Mouse (Mus musculus) kidney, adult 2 months (tissue): Measurements from ENCODE around the gene Ptprd. TPM values are rescaled to one million over a fixed set of nuclear protein-coding genes. Genes with fewer than 3 reads are reported as not detected.

Experiments used
- DNase-seq: peaks from one replicate; pipeline ENCODE4 v3.0.0; 2021
- H3K27ac ChIP-seq: fragments of 200-500 bp; 2 replicates; pipeline ENCODE4 v1.5.1; 2012; ENCODE audit warnings: low read depth, low read length, control low read depth, inconsistent platforms; ENCODE audit not compliant: insufficient read depth
- H3K27me3 ChIP-seq: fragments of 200-500 bp; replicated peaks from 2 replicates; pipeline ENCODE4 v1.6.1; 2012; ENCODE audit warnings: mild to moderate bottlenecking, moderate library complexity, low read length, inconsistent platforms; ENCODE audit not compliant: control insufficient read depth, insufficient read depth
- H3K36me3 ChIP-seq: fragments of 200-500 bp; 2 replicates; pipeline ENCODE4 v1.6.1; 2012; ENCODE audit warnings: mild to moderate bottlenecking, moderate library complexity, low read length, inconsistent platforms; ENCODE audit not compliant: control insufficient read depth, insufficient read depth
- H3K4me1 ChIP-seq: fragments of 200-500 bp; 2 replicates; pipeline ENCODE4 v1.6.1; 2011; ENCODE audit warnings: low read length; ENCODE audit not compliant: control insufficient read depth, insufficient read depth
- H3K4me3 ChIP-seq: fragments of 200-500 bp; 2 replicates; pipeline ENCODE4 v1.5.1; 2011; ENCODE audit warnings: mild to moderate bottlenecking, low read depth, low read length, control low read depth; ENCODE audit not compliant: insufficient read depth
- CTCF ChIP-seq: fragments of 200-500 bp; conservative IDR thresholded peaks from 2 replicates; pipeline ENCODE4 v1.5.1; 2011; ENCODE audit warnings: low read depth, mild to moderate bottlenecking, control low read depth, low read length, moderate library complexity, mixed read lengths; ENCODE audit not compliant: insufficient read depth, insufficient read length
- POLR2A ChIP-seq: fragments of 200-500 bp; IDR thresholded peaks from one replicate; pipeline ENCODE4 v1.6.1; 2011; ENCODE audit warnings: low read depth, low read length, control low read depth
- WGBS: fragments of 180-500 bp; shearing (Covaris S2); methylation state at CpG from one replicate; pipeline ENCODE4 v1.1.7; 2018; 5-methylcytosine and 5-hydroxymethylcytosine counted together
- polyA plus RNA-seq: library from polyadenylated mRNA; depleted of rRNA; stranded (reverse); fragments of >200 nt; gene quantifications from 2 replicates; pipeline ENCODE4 v1.2.3, GENCODE M21; 2012

The Ptprd gene
- polyA plus RNA-seq, 1 experiment: 30.0 TPM

DNA sequence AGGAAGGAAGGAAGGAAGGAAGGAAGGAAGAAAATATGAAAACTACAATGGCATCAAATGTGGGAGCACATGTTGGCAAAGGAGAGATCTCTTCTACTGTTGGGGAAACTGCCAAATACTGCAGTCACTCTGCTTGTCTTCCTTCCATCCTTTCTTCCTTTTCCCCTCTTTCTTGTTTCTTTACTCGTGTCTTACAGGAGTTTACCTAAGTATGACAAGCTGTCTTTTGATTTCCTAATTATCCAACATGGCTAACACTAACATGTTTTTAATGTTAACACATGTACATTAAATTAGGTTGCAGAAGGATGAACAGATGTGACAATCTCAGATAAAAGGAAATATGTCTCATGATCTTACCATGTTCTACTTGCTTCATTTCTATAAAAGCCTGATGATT lies 625.5 kb downstream of the Ptprd start:
- 57% methylated on average over 1 of the region's 1 CpGs for WGBS
- Histone ChIP-seq H3K4me1 (no peaks in the 10 kb centered on the region), H3K36me3 (no peaks in the 10 kb centered on the region), H3K27ac (no peak overlapping the region), H3K4me3 (no peak overlapping the region), H3K27me3 (no peaks in the 10 kb centered on the region)
- TF ChIP-seq POLR2A (no peak), CTCF (no peak)
- DNase-seq: no peak

DNA sequence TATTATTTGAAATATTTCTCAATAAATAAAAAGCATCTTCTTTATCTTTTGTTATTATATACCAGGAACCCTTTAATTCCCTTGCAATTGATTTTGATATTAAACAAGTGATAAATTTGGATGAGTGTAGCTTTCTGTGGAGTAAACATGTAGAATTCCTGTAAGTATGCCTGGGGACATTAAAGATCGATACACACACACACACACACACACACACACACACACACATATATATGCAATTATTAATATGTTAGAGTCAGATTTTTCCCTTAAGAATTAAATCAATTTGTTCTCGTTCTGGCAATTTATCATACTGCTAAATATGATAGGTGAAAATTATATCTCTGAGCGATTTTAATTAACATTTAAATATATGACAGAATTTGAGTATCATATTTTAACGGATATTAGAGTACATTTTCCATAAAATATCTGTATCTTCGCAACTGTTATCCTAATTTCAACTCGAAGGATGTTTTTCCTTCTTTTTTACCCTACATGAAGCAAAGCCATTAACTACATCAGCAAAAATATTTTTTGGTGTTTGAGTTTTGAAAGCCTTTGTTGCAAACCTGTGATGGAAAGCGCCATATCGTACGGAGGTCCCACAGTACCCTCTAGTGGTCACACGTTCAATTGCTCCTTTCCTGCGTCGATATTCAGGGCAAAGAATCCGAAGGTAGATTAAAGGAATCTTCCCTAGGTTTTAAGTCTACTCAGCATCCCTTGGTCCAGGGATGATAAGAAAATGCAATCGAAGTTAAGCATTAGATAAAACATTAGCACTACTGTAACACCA lies 653.2 kb downstream of the Ptprd start:
- Histone ChIP-seq H3K4me3 (no peak overlapping the region), H3K27me3 (no peaks in the 10 kb centered on the region), H3K36me3 (no peaks in the 10 kb centered on the region), H3K27ac (no peak overlapping the region), H3K4me1 (no peaks in the 10 kb centered on the region)
- TF ChIP-seq CTCF (peak; percentile 74), POLR2A (no peak)
- peak; percentile 33 for DNase-seq
- 18% methylated on average over 14 of the region's 14 CpGs for WGBS

DNA sequence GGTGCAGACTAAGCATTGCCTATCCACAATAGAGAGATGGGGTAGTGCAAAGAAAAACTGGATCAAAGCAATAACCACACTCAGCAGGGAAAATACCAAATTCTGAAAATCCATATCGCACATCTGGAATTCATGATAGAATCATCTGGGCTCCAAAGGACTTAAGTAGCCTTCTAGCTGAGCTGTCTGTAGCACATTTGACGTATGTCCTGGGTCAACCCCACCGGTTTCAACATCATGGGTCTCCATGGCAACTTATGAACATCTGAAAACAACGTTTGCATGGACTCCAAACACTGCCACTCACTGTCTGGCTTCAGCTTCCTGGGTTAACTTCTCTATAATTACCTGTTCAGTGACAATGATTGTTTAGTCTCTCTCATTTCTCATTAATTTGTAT lies 655.9 kb downstream of the Ptprd start:
- 56% methylated on average over 4 of the region's 4 CpGs for WGBS
- no peak for DNase-seq
- Histone ChIP-seq H3K36me3 (no peaks in the 10 kb centered on the region), H3K27ac (no peak overlapping the region), H3K4me1 (no peaks in the 10 kb centered on the region), H3K27me3 (no peaks in the 10 kb centered on the region), H3K4me3 (no peak overlapping the region)
- TF ChIP-seq CTCF (no peak), POLR2A (no peak)

DNA sequence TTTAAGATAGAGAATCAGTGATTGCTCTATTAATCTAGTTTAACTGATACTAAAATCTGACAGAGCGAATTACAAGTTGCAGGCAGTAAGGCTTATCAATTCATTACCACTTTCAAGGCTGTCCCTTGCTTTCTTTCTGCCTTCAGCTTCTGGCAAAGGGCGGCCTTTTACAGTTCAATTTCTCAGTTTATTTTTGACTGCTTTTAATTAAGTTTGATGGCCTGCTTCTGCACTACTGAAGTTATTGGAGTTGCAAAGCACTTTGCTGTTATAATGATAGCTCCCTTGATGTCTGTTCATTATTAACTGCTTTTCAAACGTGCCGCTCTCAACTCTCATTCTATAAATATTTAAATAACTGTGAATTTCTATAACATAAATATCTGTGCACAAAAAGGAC lies 673.9 kb downstream of the Ptprd start:
- 68% methylated on average over 4 of the region's 4 CpGs for WGBS
- no peak overlapping the region for H3K27ac ChIP-seq
- no peak for TF ChIP-seq POLR2A
- TF ChIP-seq CTCF: no peak
- no peaks in the 10 kb centered on the region for H3K27me3 ChIP-seq
- H3K4me3 ChIP-seq: no peak overlapping the region
- DNase-seq: no peak
- H3K4me1 ChIP-seq: no peaks in the 10 kb centered on the region
- H3K36me3 ChIP-seq: no peaks in the 10 kb centered on the region

DNA sequence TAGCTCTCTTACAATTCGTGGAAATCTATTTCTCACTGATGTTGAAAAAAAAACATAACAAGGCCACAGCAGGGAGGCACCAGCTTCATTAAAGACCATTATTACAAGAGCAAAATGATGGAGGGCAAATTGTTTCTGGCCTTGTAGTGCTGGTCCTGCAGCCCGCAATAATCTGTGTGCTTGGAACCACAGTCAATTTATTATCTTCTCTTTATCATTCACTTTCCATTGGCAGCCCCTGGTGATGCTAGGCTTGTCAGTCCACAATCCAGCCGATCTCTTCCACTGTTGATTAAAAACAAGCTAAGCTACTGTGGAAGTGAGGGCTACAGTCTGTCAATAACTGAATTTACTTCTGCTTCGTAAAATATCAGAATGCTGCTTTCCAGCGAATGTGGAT lies 674.4 kb downstream of the Ptprd start:
- no peaks in the 10 kb centered on the region for H3K27me3 ChIP-seq
- WGBS: 74% methylated on average over 5 of the region's 5 CpGs
- no peak for DNase-seq
- H3K4me1 ChIP-seq: no peaks in the 10 kb centered on the region
- H3K4me3 ChIP-seq: no peak overlapping the region
- H3K36me3 ChIP-seq: no peaks in the 10 kb centered on the region
- no peak overlapping the region for H3K27ac ChIP-seq
- TF ChIP-seq POLR2A (no peak), CTCF (no peak)

DNA sequence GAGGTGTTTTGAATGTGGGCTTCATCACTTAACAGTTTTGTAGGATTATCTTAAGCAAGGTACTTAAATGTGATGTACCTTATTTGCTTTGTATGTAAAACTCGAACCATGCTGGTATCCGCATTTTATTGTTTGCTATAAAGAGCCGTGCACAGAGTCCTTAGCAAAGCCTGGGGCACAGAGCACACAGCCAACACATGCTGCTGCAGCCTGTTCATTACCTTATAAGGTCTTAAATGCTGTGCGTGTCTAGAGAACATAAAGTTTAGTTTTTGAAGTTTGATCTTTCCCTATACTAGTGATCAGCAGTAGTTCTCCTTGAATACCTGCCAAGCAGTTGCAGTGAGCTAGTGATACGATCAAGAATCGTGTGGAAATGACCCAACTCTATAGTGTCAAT lies 676.2 kb downstream of the Ptprd start:
- 77% methylated on average over 6 of the region's 6 CpGs for WGBS
- no peak overlapping the region for H3K4me3 ChIP-seq
- no peak for DNase-seq
- TF ChIP-seq POLR2A: no peak
- TF ChIP-seq CTCF: no peak
- H3K36me3 ChIP-seq: no peaks in the 10 kb centered on the region
- H3K27me3 ChIP-seq: no peaks in the 10 kb centered on the region
- no peaks in the 10 kb centered on the region for H3K4me1 ChIP-seq
- no peak overlapping the region for H3K27ac ChIP-seq

DNA sequence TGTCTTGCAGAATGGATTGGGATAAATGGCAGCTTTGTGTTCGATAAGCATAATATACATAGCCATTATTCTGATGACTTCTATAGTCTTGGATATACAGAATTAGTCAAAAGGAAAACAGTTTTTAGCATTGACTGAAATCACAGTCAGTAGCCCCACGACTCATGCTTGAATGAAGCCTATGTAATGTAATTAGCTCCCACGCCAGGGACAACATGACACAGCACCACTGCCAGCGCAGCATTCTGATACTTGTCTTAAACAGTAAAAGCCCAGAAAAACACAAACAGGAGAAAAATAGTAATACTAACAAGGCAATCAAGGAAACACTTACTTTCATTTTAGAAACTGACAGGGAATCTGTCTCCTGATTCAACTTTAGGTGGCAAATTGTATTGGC lies 677.2 kb downstream of the Ptprd start:
- no peaks in the 10 kb centered on the region for H3K36me3 ChIP-seq
- no peak overlapping the region for H3K4me3 ChIP-seq
- no peaks in the 10 kb centered on the region for H3K4me1 ChIP-seq
- TF ChIP-seq POLR2A (no peak), CTCF (no peak)
- WGBS: 75% methylated on average over 4 of the region's 4 CpGs
- no peaks in the 10 kb centered on the region for H3K27me3 ChIP-seq
- DNase-seq: no peak
- no peak overlapping the region for H3K27ac ChIP-seq

DNA sequence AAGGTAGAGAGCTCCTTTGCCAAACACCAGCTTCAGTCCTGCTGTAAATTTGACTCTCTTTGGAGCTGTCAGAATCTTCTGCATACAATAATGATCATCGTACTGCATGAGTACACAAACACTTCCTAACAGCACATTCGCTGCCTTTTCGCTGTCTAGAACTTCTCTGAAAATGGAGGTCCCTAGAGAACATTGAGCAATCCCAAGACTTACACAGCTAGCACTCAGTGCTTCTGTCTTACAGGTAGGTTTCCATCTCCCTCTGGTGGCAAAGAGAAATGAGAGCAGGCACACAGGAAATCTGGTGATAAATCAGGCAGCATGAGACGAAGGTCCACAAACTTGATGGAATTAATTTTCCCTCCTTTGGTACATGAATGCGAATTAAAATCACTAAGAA lies 692.6 kb downstream of the Ptprd start:
- TF ChIP-seq CTCF (peak; percentile 35), POLR2A (no peak)
- H3K27me3 ChIP-seq: no peaks in the 10 kb centered on the region; the same call in 1 of the 2 replicates
- no peaks in the 10 kb centered on the region for H3K36me3 ChIP-seq
- no peak overlapping the region for H3K27ac ChIP-seq
- no peak overlapping the region for H3K4me3 ChIP-seq
- no peaks in the 10 kb centered on the region for H3K4me1 ChIP-seq
- peak; percentile 32 for DNase-seq
- 31% methylated on average over 5 of the region's 5 CpGs for WGBS
